Mouse (Mus musculus): ENCODE data around the gene Pstpip1. TPM values are rescaled to one million over a fixed set of nuclear protein-coding genes. Genes with fewer than 3 reads are reported as not detected.

Gene Pstpip1
- polyA plus RNA-seq, 1 experiment from 2014 or later = 2.9 TPM

DNA sequence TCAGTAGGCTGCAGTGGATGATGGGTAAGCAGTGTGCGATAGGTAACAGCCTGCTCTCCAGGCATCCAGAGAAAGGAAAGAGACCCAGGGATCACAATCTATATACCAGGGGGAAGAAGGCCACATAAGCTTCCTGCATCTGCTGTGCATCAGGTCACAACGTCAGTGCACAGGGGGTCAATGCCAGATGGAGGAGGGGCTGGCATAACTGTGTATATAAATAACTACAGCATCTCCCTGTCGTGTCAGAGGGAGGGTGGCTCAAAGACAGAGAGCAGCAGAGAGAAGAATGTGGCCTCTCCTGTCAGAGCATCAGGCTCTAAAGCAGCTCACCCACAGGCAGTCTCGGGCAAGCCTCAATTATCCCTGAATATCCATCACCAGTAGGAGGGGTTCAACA is 40.8 kb downstream of the Pstpip1 start:
- ATAC-seq (ENCODE audit: borderline replicate concordance, extremely low read depth, low FRiP score, low TSS enrichment) = no peak
- Histone ChIP-seq H3K27me3 (no peaks in the 10 kb centered on the region), H3K9ac (no peak overlapping the region), H3K36me3 (peaks cover 41% of the 10 kb centered on the region), H3K27ac (no peak overlapping the region), H3K4me2 (no peak overlapping the region), H3K4me3 (no peak overlapping the region), H3K9me3 (no peaks in the 10 kb centered on the region), H3K4me1 (no peaks in the 10 kb centered on the region)
- 40% methylated on average over 4 of the region's 4 CpGs for whole genome bisulfite sequencing

DNA sequence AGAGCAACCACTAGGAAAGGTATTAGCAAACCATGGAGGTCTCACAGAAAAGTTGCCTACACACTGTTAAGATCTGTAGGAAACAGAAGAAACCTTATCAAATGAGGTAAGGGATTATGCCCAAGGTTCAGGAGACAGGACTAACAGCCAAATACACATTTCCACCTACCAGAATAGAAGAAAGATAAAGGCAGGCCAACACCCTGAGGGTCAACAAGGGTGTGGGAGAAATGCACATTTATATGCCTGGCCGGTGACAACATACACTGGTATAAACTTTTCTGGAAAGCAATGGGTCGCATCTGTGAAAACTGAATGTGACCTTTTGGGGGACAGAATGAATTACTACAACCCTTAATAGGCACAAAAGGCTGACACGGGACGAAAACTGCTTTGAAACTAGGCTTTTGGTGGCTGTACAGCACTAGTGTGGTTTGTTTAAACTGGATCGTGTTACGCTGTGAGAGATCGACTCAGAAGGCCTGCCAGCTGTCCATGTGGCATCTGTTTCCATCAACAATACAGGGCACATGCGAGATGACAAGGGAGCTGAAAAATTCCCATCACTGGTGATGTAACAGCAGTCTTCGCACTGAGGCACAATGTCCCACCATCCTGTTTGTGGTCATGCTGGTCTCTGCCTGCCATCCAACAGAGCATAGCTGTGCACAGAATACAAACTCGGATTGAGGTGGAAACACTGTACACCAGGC is 42.2 kb downstream of the Pstpip1 start:
- Histone ChIP-seq H3K36me3 (peaks cover 47% of the 10 kb centered on the region), H3K4me2 (no peak overlapping the region), H3K27ac (no peak overlapping the region), H3K9me3 (no peaks in the 10 kb centered on the region), H3K27me3 (no peaks in the 10 kb centered on the region), H3K9ac (no peak overlapping the region), H3K4me1 (no peaks in the 10 kb centered on the region), H3K4me3 (no peak overlapping the region)
- 33% methylated on average over 10 of the region's 10 CpGs for WGBS
- ATAC-seq (ENCODE audit: borderline replicate concordance, extremely low read depth, low FRiP score, low TSS enrichment) = no peak

- H3K27me3 ChIP-seq = no peaks in the 10 kb centered on the region
- peaks cover 52% of the 10 kb centered on the region for H3K36me3 ChIP-seq
- 79% methylated on average over 5 of the region's 5 CpGs for WGBS
- no peak overlapping the region for H3K4me2 ChIP-seq
- no peak overlapping the region for H3K27ac ChIP-seq
- no peaks in the 10 kb centered on the region for H3K4me1 ChIP-seq
- H3K9me3 ChIP-seq = no peaks in the 10 kb centered on the region
- H3K4me3 ChIP-seq = no peak overlapping the region
- no peak for ATAC-seq (ENCODE audit: borderline replicate concordance, extremely low read depth, low FRiP score, low TSS enrichment)
- H3K9ac ChIP-seq = no peak overlapping the region
Observed at GRCm38 (mm10) chr9:56133970-56134369, 44.2 kb downstream of the Pstpip1 start.

- Histone ChIP-seq H3K27ac (no peak overlapping the region), H3K4me3 (no peak overlapping the region), H3K4me1 (no peaks in the 10 kb centered on the region), H3K4me2 (no peak overlapping the region), H3K9ac (no peak overlapping the region), H3K27me3 (no peaks in the 10 kb centered on the region), H3K36me3 (peaks cover 47% of the 10 kb centered on the region), H3K9me3 (no peaks in the 10 kb centered on the region)
- no peak for ATAC-seq (ENCODE audit: borderline replicate concordance, extremely low read depth, low FRiP score, low TSS enrichment)
- WGBS = 71% methylated on average over 4 of the region's 4 CpGs
Observed at GRCm38 (mm10) chr9:56134614-56135013, 44.9 kb downstream of the Pstpip1 start.

DNA sequence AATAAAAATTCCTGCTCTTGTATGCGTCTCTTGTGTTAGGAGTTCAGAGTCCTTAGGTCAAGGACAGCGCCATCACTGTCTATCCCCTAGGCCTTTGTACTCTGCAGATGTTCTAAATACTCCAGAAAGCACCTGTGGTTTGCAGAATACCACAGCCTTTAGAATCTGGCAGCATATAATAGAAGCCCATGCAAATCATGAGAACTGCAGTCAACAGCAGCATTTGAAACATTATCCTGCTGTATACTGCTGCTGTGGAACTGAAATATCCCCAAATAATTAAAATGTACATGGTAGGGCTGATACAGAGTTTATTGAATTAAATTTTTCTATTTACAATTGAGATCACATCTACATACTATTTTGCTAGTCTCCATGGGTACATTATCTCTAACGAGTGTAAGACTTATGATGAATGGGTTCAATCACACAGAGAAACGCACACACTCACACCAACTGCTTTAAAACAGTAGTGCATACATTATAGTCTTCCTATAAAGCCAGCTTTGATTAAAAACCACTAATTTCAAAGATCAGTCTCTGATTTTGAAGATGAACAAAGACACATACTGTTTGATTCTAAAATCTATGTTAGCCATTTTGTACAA is 45.9 kb downstream of the Pstpip1 start:
- 86% methylated on average over 4 of the region's 4 CpGs for WGBS
- no peak overlapping the region for H3K27ac ChIP-seq
- no peak overlapping the region for H3K9ac ChIP-seq
- no peak overlapping the region for H3K4me2 ChIP-seq
- no peaks in the 10 kb centered on the region for H3K4me1 ChIP-seq
- H3K27me3 ChIP-seq = no peaks in the 10 kb centered on the region
- H3K36me3 ChIP-seq = peaks cover 45% of the 10 kb centered on the region
- no peaks in the 10 kb centered on the region for H3K9me3 ChIP-seq
- ATAC-seq (ENCODE audit: borderline replicate concordance, extremely low read depth, low FRiP score, low TSS enrichment) = no peak
- H3K4me3 ChIP-seq = no peak overlapping the region

GRCm38 (mm10) chr9:56141776-56142175 is 52.0 kb downstream of the Pstpip1 start:
- Histone ChIP-seq H3K9ac (no peak overlapping the region), H3K4me2 (no peak overlapping the region), H3K27ac (no peak overlapping the region), H3K36me3 (peaks cover 62% of the 10 kb centered on the region), H3K4me3 (no peak overlapping the region), H3K27me3 (no peaks in the 10 kb centered on the region), H3K9me3 (no peaks in the 10 kb centered on the region), H3K4me1 (no peaks in the 10 kb centered on the region)
- WGBS = 84% methylated on average over 9 of the region's 9 CpGs
- no peak for ATAC-seq (ENCODE audit: borderline replicate concordance, extremely low read depth, low FRiP score, low TSS enrichment)

- H3K4me2 ChIP-seq = no peak overlapping the region
- no peak for ATAC-seq (ENCODE audit: borderline replicate concordance, extremely low read depth, low FRiP score, low TSS enrichment)
- WGBS = 88% methylated on average over 7 of the region's 7 CpGs
- no peaks in the 10 kb centered on the region for H3K27me3 ChIP-seq
- no peak overlapping the region for H3K4me3 ChIP-seq
- no peaks in the 10 kb centered on the region for H3K4me1 ChIP-seq
- H3K27ac ChIP-seq = no peak overlapping the region
- peaks cover 54% of the 10 kb centered on the region for H3K36me3 ChIP-seq
- H3K9ac ChIP-seq = no peak overlapping the region
- no peaks in the 10 kb centered on the region for H3K9me3 ChIP-seq
Observed at GRCm38 (mm10) chr9:56144366-56145003, 54.7 kb downstream of the Pstpip1 start.

DNA sequence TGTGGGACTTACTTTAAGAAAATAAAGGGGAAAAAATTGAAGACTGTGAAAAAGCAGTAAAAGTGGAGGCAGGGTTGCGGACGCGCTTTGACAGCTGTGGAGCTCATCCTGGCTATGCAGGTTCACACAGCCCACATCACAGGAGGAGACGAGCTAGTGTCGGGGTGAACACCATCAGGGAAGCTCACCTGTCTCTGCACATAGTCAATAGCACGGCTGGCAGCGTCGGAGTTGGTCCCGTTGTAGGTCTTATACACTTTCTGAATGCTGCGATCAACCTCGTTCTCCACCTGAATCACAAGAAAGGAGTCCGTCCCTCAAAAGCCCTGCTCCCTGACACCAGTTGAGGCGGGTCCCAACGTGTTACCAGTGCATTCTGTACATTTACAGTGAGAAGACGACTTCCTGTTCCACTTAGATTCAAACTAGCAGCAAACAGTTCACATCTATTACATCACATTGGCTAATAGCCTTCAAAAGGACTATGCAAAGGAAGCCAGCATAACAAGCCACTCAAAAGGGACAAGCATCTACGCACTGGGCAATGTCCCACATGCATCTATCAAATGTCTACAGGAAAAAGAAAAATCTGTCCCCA is 56.7 kb downstream of the Pstpip1 start:
- Histone ChIP-seq H3K4me3 (no peak overlapping the region), H3K9ac (no peak overlapping the region), H3K9me3 (no peaks in the 10 kb centered on the region), H3K4me2 (no peak overlapping the region), H3K36me3 (peaks cover 43% of the 10 kb centered on the region), H3K27me3 (no peaks in the 10 kb centered on the region), H3K4me1 (no peaks in the 10 kb centered on the region; the same call in 1 of the 2 replicates), H3K27ac (no peak overlapping the region)
- no peak for ATAC-seq (ENCODE audit: borderline replicate concordance, extremely low read depth, low FRiP score, low TSS enrichment)
- WGBS = 88% methylated on average over 16 of the region's 16 CpGs

- Histone ChIP-seq H3K9me3 (no peaks in the 10 kb centered on the region), H3K4me3 (no peak overlapping the region), H3K36me3 (no peaks in the 10 kb centered on the region; the same call in 1 of the 2 replicates), H3K27ac (peak overlapping the region; percentile 49), H3K4me2 (no peak overlapping the region), H3K27me3 (no peaks in the 10 kb centered on the region), H3K9ac (no peak overlapping the region), H3K4me1 (peaks cover 30% of the 10 kb centered on the region)
- ATAC-seq (ENCODE audit: borderline replicate concordance, extremely low read depth, low FRiP score, low TSS enrichment) = 0 out of 2 replicates have a peak, but pooled peaks have one; percentile 74
- WGBS = 36% methylated on average over 7 of the region's 7 CpGs
Observed at GRCm38 (mm10) chr9:56151745-56152481, 62.2 kb downstream of the Pstpip1 start.

DNA sequence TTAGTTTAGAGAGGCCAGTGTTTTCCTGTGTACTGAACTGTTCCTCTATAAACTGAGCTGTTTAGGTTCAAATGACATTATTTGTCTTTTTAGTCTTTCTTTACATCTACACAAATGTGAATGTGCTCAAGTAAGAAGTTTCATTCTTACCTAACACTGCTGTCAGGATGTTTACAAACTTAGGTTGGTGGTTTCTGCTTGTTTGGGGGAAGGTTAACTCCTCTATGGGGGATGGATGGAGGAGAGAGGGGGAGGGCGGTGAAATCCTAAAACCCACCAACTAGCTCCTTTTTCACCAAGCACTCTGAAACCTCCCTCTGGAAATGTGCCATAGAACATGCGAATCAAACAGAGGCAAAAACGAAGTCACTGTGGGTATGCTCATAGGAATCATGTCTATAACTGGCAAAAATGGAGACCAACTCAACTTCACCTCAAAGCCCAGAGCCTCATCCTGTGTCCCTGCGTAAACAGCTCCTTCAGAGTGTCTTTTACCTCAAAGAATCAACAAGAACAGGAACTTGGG is 62.8 kb downstream of the Pstpip1 start:
- H3K9me3 ChIP-seq = no peaks in the 10 kb centered on the region

DNA sequence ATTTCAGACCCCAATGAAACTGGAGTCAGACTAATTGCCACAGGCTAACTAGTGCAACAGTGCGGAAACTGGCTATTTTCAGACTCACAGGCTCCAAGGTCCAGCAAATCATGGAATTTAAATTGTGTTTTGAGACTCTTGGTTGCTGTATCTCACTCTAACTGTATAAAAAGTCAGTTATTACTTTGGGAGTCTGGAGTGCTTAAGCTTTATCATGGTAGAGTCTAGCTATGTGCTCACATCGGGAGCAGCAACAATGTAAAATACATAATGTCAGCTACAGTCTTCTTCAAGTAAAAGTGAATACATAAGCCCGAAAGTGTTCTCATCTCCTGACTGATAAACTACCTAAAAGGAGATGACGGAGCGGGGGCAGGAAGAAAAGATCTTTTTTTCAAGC is 64.8 kb downstream of the Pstpip1 start:
- H3K36me3 ChIP-seq = no peaks in the 10 kb centered on the region
- ATAC-seq (ENCODE audit: borderline replicate concordance, extremely low read depth, low FRiP score, low TSS enrichment) = no peak
- H3K27ac ChIP-seq = no peak overlapping the region
- H3K9ac ChIP-seq = no peak overlapping the region
- no peaks in the 10 kb centered on the region for H3K27me3 ChIP-seq
- H3K4me3 ChIP-seq = no peak overlapping the region
- peaks cover 50% of the 10 kb centered on the region for H3K4me1 ChIP-seq
- H3K4me2 ChIP-seq = no peak overlapping the region
- no peaks in the 10 kb centered on the region for H3K9me3 ChIP-seq
- WGBS = 91% methylated on average over 5 of the region's 5 CpGs

More for the DNA sequence above, 62.8 kb downstream of the Pstpip1 start:
- no peaks in the 10 kb centered on the region for H3K36me3 ChIP-seq
- no peak overlapping the region for H3K4me3 ChIP-seq
- ATAC-seq (ENCODE audit: borderline replicate concordance, extremely low read depth, low FRiP score, low TSS enrichment) = no peak
- no peak overlapping the region for H3K9ac ChIP-seq
- H3K4me1 ChIP-seq = peaks cover 34% of the 10 kb centered on the region
- H3K4me2 ChIP-seq = no peak overlapping the region; the same call in 1 of the 2 replicates
- peak overlapping the region; percentile 49 for H3K27ac ChIP-seq
- H3K27me3 ChIP-seq = no peaks in the 10 kb centered on the region
- 49% methylated on average over 4 of the region's 4 CpGs for WGBS
